Mouse (Mus musculus): ENCODE measurements around the gene Gm17409. TPM values are rescaled to one million over a fixed set of nuclear protein-coding genes. Genes with fewer than 3 reads are reported as not detected.
A peak's percentile ranks its signal among the peaks of the same experiment; 100 is the strongest.

The Gm17409 gene
- polyA plus RNA-seq (2017; shearing (Covaris generic)), result not detected

DNA sequence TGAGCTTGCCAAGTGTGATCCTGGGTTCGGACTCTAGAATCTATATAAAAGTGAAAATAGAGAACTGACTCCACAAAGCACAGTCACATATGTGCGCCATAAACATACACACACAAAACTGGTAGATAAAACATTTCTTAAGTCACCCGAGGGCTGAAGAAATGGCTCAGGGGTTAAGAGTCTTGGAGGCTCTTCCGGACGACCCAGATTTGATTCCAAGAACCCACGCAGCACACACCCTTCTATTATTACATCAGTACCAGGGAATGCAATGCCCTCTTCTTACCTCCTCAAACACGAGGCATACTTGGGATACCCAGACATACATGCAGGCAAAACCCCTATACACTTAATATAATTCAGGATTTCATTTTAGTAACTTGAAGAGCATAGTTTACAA, at the start of gene Gm17409:
Gm17409 (plus strand) TSS at position 301 of the 400 bp plus-strand sequence.
- no peak for ATAC-seq

DNA sequence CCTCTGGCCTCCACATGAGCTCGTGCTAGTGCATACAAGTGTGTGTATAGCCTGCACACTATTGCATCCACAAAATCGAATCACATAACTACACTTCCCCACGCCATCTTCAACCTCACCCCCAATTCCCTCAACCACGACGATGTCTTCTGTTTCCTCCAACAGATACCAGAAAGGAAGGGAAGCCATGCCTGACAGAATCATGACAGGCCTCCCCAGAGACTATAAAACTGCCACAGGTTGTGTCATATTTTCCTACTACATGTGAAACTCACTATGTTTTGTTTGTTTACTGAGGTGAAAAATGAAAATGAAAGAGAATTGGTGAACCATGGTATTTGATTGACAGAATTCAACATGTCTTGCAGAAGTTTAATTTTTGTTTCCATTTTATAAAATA, 46.6 kb upstream of the Gm17409 start:
- ATAC-seq, result peak; percentile 57

DNA sequence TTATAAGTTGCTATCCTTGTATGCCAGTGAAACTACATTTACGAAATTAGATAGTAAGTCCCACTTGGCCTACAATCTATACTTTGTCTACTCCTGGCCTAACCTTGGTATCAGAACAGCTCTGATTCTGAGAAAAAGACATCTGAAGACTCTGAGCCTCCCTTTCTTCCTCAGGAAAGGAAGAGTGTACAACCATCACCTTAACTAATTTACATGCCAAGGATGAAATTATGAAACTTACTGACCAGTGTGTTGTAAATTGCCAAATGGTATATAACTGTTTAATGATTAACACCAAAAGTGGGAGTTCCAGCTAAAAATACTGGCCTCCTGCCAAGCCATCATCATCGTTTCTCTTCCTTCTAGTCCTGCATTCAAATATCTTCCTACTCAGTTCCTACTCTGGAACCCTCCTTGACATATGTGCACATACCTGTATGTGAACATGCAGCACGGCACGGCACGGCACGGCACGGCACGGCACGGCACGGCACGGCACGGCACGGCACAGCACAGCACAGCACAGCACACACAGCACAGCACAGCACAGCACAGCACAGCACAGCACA, 44.4 kb upstream of the Gm17409 start:
- ATAC-seq, result no peak

DNA sequence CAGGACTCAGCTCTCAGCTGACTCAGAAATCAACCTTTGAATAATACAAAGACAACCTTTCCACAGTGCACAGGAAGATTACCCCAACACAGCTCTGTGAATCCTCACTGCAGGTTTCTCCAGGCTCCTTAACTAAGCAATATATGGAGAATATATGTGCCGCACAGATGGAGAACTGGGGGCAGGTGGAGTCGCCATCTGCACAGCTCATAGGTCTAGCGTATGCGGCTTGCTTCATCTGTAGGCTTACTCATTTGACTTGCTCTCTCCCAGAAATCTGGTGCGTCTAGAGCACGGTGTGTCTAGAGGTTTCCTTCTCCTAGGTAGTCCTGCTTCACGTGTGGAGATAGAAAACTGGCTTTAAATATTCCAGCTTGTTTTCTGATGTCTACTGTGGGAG, 37.7 kb upstream of the Gm17409 start:
- ATAC-seq, result no peak

DNA sequence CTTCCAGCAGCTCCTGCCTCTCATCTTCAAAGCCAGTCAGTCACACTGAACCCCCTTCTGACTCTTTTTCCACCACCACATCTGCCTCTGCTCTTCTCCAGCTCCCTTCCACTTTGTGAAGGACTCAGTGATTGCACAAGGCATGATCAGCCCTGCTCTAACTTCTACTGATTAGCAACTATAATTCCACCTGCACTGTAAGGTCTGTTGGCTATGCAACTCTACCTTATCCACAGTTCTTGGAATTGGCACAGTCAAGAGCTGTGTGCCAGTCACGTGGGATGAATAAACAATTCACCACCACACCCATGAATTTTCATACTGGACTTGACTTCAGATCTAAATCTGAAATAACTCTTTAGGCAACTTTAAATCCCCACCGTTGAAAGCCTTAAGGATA, 36.6 kb upstream of the Gm17409 start:
- ATAC-seq, result no peak

DNA sequence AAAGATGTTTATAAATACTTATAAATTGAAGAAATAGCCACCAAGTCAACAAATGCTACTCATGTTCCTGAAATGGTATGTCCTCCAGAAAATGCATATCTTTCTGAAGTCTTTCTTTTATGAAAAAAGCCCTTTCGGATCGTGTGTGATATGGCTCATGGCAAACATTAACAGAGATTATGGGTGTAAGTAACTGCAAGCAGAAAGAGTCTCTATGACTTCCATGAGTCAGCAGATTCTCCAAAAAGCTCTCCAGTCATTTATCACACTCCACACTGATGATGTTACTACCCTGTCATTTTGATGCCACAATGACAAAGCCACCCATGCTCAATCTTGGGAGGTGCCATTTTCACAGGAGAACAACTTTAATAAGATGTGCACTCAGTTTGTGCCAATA, 35.5 kb upstream of the Gm17409 start:
- ATAC-seq, result no peak

DNA sequence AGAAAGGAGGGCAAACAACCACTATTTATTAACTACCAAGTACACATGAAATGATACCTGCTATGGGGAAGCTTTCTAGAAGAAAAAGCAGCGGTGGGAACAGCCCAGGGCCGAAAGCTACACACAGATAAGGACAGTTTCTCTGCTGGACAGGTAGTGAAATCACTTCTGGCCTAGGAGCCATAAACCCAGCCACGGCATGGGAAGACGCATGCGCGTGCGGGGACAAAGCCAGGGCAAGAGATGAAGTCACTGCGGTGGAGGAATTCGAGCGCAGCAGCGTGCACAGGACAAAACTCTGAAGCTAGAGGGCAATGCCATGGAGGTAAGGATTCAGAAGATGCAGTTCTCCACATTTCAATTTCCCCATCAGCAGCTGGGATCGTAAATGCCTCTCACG, 34.4 kb upstream of the Gm17409 start:
- no peak for ATAC-seq

DNA sequence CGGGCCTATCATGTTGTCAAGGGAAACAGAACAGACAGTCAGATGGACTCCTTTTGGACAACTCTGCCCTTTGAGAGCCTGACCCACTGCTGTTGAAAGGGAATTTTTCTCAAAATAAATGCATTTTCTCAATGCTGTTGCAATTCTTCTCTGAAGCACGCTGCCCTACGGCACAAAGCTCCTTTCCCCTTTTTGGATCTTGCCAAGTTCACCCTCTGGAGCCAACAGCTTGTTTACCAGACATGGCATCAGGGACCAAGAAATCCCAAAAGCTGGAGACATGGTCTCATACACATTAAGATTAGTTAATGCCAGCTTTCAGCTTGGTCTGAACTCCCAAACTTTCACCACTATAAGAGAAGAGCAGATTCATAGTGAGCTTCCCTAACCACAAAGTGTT, 33.0 kb upstream of the Gm17409 start:
- ATAC-seq, result no peak

DNA sequence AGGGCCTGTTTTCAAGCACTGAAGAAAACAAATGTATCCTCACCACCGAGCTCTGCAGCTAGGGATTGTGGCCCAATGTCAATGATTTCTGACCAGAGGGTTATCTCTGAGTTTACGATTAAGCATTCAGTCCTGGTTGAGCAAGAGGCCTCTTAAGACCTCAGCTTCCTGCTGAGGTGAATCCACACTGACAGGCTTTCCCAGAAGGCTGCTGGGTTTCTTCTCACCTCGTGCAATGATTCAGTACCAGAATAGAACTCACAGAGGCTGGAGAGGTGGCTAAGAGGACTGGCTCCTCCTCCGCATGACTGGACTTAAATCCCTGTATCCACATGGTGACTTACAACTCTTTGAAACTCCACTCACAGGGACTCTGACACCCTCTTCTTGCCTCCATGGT, 26.8 kb upstream of the Gm17409 start:
- ATAC-seq, result no peak

DNA sequence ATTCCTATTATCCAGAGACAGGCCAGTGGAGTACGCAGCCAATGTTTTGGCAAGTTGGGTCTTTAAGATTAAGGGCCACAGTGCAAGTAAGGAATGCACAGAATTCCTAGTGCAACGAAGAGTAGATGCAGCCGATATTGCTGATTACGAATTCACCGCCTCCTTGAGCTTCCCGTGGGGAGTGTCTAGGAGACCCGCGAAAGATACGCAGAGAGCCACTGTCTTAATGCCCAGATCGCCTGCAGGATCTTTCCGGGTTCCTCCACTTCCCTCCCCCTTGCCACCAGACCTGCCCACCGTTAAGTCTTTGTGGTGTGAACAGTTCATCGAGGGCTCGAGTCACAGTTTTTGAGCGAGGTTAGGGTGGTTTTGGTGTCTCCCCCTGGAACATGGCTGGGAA, 22.9 kb upstream of the Gm17409 start:
- no peak for ATAC-seq

DNA sequence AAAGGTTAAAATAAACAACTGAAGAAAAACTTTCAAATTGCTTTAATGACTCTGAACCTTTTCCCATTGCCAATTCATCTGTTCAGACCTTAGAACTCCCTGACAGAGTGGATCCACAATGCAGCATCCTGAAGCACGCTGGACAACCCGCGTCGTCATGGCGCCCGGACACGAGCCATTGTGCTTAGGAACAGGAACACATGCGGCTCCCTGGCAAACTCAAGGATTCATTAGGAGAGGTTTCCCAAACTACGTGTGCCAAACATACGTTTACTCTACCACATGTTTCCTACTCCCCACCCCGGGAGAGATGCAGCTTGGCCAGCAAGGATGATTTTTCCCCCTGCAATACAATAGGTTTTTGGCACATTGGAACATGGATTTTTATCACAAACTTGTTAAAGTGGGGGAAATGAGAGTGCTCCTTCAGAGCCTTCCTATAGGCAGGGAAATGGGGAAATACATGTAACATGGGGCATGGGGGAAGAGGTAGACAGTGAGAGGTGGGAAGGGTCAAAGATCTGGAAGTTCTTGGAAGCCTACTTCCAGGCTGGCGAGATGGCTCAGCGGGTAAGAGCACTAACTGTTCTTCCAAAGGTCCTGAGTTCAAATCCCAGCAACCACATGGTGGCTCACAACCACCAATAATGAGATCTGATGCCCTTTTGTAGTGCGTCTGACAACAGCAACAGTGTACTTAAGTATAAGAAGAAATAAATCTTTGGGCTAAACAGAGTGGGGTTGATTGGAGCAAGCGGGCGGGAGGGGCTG, 15.6 kb upstream of the Gm17409 start:
- ATAC-seq, result no peak

DNA sequence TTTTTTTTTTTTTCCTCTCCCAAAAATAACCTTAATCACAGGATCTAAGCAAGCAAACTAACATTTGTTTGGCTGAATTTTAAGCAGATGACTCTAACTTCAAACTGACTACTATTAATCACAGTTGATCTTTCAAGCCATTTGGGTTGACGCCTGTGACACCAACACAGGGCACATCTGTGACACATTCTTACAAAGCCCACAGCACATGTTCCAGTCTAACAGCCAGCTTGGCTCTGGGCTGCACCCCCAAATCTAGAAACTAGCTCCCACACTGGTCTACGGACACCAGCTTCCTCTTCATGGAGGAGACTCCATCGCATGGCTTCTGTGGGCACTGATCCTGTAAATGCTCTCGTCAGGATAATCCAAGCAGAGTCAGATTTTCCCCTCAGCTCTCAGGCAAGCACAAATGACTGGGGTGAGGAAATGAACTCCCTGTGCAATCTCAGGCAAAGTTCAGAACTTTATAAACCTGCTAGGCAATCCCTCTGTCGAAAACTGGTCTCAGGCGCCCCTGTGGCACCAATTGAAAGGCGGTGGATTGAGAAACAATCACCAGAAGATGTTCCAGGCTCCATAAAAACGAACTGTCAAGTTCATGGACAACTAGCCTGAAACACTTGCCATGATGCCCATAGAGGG, 13.0 kb upstream of the Gm17409 start:
- ATAC-seq, result no peak

DNA sequence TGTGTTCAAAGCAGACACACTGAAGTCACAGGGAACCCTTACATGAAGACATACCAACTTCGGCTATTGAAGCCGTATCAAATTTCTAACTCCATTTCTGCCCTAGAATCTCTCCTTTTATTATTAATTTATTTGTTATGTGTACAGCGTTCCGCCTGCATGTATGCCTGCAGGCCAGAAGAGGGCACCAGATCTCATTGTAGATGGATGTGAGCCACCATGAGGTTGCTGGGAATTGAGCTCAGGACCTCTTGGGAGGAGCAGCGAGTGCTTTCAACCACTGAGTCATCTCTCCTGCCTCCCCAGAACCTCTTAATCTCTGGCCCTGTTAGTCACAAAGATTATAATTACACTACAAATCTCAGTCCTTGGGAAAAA, 12.4 kb upstream of the Gm17409 start:
- no peak for ATAC-seq

DNA sequence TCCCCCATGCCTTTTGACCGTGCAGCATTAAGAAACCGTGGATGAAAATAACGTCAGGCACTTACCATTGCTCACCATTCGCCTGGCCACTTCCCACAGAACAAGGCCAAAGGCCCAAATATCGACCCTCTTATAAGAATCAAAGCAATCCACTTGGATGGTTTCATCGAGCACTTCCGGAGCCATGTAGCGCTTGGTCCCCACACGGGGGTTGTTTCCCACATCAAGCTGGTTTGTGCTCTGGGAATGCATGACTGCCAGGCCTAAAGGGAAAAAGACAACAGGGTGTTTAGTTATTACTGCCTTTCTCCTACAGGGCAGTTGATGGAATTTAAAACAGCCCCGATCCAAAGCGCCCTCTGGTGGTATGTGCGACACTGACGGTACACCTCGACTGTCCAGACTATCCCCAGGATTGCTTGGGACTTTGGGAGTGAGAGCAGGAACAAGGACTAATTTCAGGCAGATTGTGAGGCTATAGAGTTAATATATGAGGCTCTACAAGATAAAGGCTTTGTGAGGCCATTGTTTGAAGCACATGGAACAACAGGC, 11.0 kb upstream of the Gm17409 start:
- no peak for ATAC-seq

DNA sequence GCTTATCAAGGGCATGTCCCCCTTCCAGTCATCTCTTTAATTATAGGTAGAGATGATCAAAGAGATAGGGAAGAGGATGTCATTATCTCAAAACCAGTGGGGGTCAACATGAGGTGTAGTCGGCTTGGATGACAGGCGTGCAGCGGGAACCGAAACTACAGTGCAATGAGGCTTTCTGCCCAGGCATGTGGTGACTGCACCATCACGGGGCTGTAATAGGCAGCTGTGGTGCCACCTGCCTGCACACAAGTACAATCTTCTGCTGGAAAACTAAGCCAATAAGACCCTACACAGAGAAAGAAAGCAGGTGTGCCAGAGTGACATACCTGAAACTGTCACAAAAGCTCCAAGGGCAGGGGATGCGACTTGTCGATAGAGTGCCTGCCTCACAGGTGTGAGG, 374 bp downstream of the Gm17409 start:
- no peak for ATAC-seq

DNA sequence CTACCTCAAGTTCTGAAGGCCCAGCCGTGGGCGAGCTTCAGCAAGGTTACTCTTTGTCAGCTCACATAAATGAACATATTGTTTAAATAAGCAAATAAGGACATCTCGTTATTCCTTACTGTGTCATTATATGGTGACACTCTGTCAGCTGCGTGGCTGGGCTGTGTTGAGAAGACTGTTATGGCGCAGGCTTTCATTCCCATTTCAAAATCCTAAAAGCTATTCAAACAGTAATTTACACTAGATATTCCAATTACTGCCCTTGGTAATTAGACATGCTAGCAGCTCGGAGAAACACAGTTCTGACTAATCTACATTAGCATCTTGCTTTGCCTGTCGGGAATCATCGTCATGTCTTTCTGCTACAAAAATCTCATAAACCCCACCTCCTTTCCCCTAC, 5.7 kb downstream of the Gm17409 start:
- no peak for ATAC-seq

DNA sequence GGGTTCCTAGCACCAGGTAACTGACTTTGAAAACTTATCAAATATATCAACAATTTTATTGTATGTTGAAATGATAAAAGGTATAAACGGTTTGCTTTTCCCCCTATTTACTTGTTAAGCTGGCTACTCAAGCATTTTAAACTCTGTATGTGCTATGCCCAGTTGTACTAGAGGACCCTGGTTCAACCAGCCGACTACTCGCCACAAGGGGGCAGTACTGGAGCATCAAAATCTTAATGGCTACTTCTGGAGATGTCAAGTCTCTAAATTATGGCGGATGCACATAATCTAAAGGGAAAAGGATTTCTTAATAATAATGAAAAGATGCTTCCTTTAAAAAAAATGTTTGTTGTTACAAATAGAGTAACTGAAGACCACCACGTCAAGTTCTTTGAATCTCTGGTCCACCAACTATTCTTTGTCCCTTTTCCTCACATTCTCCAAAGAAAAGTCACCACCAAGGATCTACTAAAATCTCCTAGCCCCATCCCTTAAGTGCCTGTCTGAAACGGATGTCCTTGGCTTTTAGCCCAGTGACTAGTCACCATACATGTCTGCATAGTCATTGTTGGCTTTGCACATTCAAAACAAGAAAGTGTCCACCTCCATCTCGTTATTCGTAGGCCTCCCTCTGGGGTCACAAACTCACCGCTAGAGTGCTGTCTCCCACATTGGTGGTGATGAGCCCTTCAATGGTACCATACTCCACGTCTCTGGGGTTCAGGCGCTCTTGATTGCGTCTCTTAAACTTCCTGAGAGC, 7.2 kb downstream of the Gm17409 start:
- peak; percentile 41 for ATAC-seq

DNA sequence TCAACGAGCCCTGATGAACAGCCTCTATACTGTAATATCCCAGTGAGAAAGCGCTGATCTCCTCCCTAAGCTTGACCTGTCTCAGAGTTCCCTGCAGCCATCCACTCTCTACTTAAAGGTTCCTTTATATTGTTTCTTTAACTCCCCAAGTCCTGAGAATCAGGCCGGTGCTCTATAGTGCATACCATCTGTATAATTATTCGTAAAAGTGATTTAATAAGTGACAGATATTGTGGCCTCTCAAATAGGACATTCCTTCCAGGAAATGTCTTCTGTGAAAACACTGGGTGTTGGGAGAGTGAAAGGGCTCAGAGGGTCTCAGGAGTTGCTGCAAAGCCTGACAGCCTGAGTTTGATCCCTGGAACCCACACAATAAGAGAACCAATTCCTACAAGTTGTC, 8.2 kb downstream of the Gm17409 start:
- ATAC-seq, result no peak

DNA sequence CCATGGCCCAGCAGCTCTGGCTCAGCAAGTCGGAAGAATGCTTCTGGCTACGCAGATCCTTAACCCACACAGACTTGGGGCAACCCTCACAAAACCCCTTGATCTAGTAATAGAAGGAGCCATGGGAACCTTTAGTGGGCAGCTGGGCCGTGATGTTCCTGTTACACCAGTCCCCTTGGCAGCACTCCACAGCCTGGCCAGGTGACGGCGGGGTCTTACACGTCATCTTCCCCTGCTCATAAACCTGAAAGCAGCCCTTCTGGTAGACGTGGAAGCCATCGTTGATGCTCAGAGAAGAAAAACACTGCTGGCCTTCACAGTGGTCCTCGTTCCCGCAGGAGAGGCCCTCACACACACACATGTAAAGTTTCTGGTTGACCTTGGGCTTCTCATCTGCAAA, 9.6 kb downstream of the Gm17409 start:
- ATAC-seq, result no peak

DNA sequence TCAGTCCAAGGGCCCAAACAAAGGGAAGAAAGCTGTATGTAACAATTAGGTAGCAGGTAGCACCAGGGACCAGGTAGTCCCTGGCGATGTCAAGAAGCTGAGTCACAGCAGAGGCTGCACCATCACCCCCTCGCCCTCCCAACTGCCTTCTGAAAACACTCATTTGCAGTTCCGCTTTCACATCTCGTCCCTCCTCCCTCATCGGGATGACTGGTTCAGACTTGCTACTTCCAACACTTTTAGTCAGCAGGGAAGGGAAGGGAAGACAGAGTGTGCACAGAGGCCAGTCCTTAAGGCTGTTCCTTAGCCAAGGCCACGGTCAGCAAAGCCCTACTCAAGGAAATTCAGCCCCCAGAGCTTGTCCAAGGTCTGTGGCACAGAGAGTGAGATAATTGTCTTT, 10.8 kb downstream of the Gm17409 start:
- ATAC-seq, result no peak

DNA sequence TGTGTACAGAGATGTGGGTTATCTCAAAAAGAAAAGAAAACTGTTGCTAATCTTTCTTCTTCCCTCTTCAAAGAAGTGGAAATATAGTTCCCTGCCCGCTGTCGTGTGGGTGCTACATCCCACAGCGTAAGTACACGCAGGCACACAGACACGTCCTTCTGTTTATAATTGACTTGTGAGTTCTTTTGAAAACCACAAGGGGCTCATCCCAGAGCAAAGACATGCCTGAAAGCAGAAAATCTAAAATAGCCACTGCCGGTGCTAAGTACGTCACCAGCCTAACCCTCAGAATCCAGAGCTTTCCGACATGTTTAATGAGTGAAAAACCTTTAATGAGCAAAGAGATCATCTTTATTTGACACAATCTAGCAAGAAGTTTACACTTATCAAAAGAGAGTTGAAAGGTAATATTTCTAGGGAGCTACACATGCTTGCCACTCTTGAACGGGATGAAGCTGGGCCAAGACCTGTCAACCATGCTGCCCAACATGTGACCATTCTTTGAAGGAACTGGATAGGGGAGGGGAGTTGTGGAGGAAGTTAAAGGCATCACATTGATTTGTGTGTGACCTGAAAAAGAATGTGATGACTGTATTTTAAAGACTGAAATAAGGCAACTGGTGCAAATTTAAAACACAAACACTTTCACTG, 11.7 kb downstream of the Gm17409 start:
- ATAC-seq, result no peak

DNA sequence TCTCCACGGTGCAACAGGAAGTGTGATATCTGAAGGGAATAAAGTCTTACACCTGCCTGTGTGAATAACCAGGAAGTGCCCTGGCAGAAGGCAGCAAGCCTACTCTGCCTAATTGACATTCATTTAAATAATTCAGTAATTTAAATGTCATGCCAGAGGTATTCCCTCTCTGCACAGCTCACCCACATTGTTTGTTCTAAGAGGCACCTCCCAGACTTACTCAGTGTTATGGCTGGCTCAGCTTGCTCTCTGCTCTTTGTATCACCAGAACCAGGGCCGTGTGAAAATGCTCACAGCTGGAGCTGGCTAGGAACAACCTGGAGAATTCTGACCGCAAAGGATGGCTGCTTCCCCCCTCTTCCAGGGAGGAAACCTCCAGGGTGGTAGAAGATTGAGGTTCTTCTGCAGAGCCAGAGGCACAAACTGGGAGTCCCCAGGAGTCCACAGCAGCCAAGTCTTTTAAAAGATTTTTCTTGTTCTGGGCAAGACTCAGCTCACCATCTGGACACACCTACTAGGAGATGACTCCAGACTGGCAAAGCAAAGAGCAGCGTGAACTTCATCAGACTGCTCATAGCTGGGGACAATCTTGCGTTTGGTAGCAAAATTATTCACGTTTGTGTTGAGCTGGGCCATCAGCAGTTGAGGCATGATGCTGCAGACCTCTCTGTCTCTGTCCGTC, 14.5 kb downstream of the Gm17409 start:
- no peak for ATAC-seq
